Mouse (Mus musculus): ENCODE measurements around the gene Hmgb1.

DNA sequence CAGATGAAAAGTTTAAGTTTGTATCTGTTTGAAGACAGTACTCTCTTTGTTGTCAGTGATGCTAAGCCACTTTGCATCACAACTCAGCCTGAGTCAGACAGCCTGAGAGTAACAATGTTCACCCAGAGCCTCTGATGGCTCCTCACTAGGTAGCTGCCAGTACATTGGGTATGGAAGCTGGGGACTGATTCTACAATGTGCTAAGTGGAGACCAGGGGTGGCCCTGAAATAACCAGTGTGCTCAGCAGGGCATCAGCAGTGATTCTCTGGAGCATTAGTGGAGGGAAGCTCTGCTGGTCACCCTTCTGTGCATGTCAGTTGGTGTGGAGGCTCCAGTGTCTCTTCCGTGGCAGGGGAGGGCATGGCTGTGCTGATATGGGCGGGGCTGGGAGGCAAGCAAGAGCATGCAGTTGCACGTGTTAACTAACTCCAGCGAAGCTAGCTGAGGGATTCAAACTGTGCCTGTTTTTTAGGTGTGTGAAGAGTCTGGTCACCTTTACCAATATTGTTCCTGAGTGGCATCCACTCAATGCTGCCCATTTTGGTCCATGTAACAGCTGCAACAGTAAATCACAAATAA, 19.6 kb upstream of the Hmgb1 start:
- TF ChIP-seq CTCF (IDR thresholded peaks at IDR 0.05; ENCODE audit: low read depth) (no peak), EP300 (optimal IDR thresholded peaks at IDR 0.05) (no peak)
